Mouse (Mus musculus): Measurements from ENCODE around the gene Gm39653. TPM values are rescaled to one million over a fixed set of nuclear protein-coding genes. Genes with fewer than 3 reads are reported as not detected.

Gene Gm39653
- polyA plus RNA-seq (2015; fragmentation: Nextera tagmentation; extraction: Ambion mirVana): not detected in 2 replicates

- no peaks in the 10 kb centered on the region for H3K9me3 ChIP-seq (ENCODE audit: control insufficient read depth, low read length)
- H3K9ac ChIP-seq (replicated peaks; ENCODE audit: low read depth, low read length): no peak within 1 kb of the TSS
- no peak within 1 kb of the TSS for H3K27ac ChIP-seq (ENCODE audit: low read length)
- no peak within 1 kb of the TSS for H3K4me3 ChIP-seq (replicated peaks; ENCODE audit: low read length)
- 82% methylated on average over 3 of the region's 3 CpGs for WGBS
- no peak for ATAC-seq
- H3K27me3 ChIP-seq (replicated peaks; ENCODE audit: control insufficient read depth, insufficient read depth, low read length): no peaks in the 10 kb centered on the region
- H3K4me1 ChIP-seq (replicated peaks; ENCODE audit: control insufficient read depth, insufficient read depth, low read length): 0 out of 2 replicates have a peak, but pooled peaks cover 5% of the 10 kb centered on the region
- H3K4me2 ChIP-seq (ENCODE audit: low read length): no peak within 1 kb of the TSS
- no peaks in the 10 kb centered on the region for H3K36me3 ChIP-seq (ENCODE audit: control insufficient read depth, insufficient read depth)
Observed at GRCm38 (mm10) chr1:63615668-63616067, at the start of gene Gm39653. Gene Gm39653, plus strand, starts transcription at chr1:63615968.

- no peak overlapping the region for H3K27ac ChIP-seq (ENCODE audit: low read length)
- H3K9ac ChIP-seq (replicated peaks; ENCODE audit: low read depth, low read length): no peak overlapping the region
- peaks cover 3% of the 10 kb centered on the region; the same call in 1 of the 2 replicates for H3K4me1 ChIP-seq (replicated peaks; ENCODE audit: control insufficient read depth, insufficient read depth, low read length)
- no peak overlapping the region for H3K4me2 ChIP-seq (ENCODE audit: low read length)
- no peak overlapping the region for H3K4me3 ChIP-seq (replicated peaks; ENCODE audit: low read length)
- ATAC-seq: no peak
- H3K27me3 ChIP-seq (replicated peaks; ENCODE audit: control insufficient read depth, insufficient read depth, low read length): no peaks in the 10 kb centered on the region
- H3K36me3 ChIP-seq (ENCODE audit: control insufficient read depth, insufficient read depth): no peaks in the 10 kb centered on the region
- WGBS: 13% methylated on average over 7 of the region's 7 CpGs
- no peaks in the 10 kb centered on the region for H3K9me3 ChIP-seq (ENCODE audit: control insufficient read depth, low read length)
Observed at GRCm38 (mm10) chr1:63566501-63566900, 49.3 kb upstream of the Gm39653 start.

DNA sequence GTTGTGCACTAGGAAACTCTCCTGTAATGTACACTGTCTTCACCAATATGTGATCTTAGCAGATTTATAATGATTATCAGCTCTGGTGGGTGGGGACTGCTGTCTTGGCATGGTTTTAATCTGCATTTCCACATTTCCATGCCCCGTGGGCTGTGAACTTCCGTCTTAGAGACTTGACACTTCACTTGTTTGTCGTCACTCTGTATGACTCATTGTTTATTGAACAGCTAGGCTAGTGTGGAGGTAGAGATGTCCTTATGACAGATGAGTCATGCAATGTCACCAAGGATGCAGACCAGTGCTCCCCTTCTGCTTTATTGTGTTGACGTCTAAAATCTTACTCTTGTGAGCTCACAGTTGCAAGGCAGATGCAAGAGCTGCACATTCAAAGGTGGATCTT, 48.7 kb upstream of the Gm39653 start:
- H3K27ac ChIP-seq (ENCODE audit: low read length): no peak overlapping the region
- WGBS: 56% methylated on average over 4 of the region's 4 CpGs
- no peak for ATAC-seq
- H3K27me3 ChIP-seq (replicated peaks; ENCODE audit: control insufficient read depth, insufficient read depth, low read length): no peaks in the 10 kb centered on the region
- H3K4me2 ChIP-seq (ENCODE audit: low read length): no peak overlapping the region
- H3K9me3 ChIP-seq (ENCODE audit: control insufficient read depth, low read length): no peaks in the 10 kb centered on the region
- H3K4me3 ChIP-seq (replicated peaks; ENCODE audit: low read length): no peak overlapping the region
- H3K36me3 ChIP-seq (ENCODE audit: control insufficient read depth, insufficient read depth): no peaks in the 10 kb centered on the region
- H3K9ac ChIP-seq (replicated peaks; ENCODE audit: low read depth, low read length): no peak overlapping the region
- H3K4me1 ChIP-seq (replicated peaks; ENCODE audit: control insufficient read depth, insufficient read depth, low read length): peaks cover 7% of the 10 kb centered on the region; the same call in 1 of the 2 replicates

DNA sequence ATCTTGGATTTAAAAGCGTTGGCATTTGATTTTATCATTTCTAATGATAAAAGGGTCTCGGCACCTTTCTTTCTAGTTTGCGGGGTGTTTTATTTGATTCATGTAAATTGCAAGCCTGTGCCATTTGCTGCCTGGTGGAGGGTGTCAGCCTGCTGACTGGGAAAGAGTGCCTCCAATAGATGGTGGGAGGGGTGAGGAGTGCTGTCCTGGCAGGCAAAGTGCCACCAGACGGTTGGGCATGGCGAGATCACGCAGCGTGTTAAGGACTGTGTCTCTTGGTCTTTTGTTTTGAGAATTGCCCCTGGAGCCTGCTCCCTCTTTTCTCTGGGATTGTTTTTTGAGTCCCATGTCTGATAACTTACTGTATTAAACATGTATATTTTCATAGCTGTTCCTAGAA, 43.5 kb upstream of the Gm39653 start:
- 18% methylated on average over 7 of the region's 7 CpGs for whole genome bisulfite sequencing
- no peak overlapping the region for H3K27ac ChIP-seq (ENCODE audit: low read length)
- no peak overlapping the region for H3K4me3 ChIP-seq (replicated peaks; ENCODE audit: low read length)
- H3K4me1 ChIP-seq (replicated peaks; ENCODE audit: control insufficient read depth, insufficient read depth, low read length): peaks cover 25% of the 10 kb centered on the region
- H3K4me2 ChIP-seq (ENCODE audit: low read length): no peak overlapping the region
- ATAC-seq: peak; percentile 79
- H3K27me3 ChIP-seq (replicated peaks; ENCODE audit: control insufficient read depth, insufficient read depth, low read length): no peaks in the 10 kb centered on the region
- no peaks in the 10 kb centered on the region for H3K9me3 ChIP-seq (ENCODE audit: control insufficient read depth, low read length)
- H3K36me3 ChIP-seq (ENCODE audit: control insufficient read depth, insufficient read depth): no peaks in the 10 kb centered on the region
- no peak overlapping the region for H3K9ac ChIP-seq (replicated peaks; ENCODE audit: low read depth, low read length)

DNA sequence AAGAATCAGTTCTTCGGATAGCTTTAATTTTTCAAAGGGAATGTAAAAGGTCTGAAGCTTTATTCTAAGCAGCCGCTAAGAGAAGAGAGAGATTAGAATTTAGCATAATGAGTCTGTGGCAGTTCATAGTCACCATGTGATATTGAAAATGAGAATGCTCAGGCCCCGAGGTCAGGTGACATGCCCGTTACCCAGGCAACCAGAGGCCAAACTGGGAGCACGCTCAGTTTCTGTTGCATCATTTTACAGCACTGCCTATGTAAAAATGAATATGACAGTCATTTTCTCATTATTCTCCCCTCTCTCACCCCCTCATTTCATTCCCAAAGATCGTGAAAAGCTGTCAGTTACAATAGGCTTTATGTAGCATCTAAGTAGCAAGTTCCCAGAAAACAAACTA, 42.3 kb upstream of the Gm39653 start:
- Histone ChIP-seq H3K4me2 (ENCODE audit: low read length) (no peak overlapping the region), H3K9me3 (ENCODE audit: control insufficient read depth, low read length) (no peaks in the 10 kb centered on the region), H3K4me3 (replicated peaks; ENCODE audit: low read length) (no peak overlapping the region), H3K4me1 (replicated peaks; ENCODE audit: control insufficient read depth, insufficient read depth, low read length) (peaks cover 25% of the 10 kb centered on the region), H3K27me3 (replicated peaks; ENCODE audit: control insufficient read depth, insufficient read depth, low read length) (no peaks in the 10 kb centered on the region), H3K36me3 (ENCODE audit: control insufficient read depth, insufficient read depth) (no peaks in the 10 kb centered on the region), H3K9ac (replicated peaks; ENCODE audit: low read depth, low read length) (no peak overlapping the region), H3K27ac (ENCODE audit: low read length) (no peak overlapping the region)
- ATAC-seq: peak; percentile 76
- 5% methylated on average over 6 of the region's 6 CpGs for WGBS

DNA sequence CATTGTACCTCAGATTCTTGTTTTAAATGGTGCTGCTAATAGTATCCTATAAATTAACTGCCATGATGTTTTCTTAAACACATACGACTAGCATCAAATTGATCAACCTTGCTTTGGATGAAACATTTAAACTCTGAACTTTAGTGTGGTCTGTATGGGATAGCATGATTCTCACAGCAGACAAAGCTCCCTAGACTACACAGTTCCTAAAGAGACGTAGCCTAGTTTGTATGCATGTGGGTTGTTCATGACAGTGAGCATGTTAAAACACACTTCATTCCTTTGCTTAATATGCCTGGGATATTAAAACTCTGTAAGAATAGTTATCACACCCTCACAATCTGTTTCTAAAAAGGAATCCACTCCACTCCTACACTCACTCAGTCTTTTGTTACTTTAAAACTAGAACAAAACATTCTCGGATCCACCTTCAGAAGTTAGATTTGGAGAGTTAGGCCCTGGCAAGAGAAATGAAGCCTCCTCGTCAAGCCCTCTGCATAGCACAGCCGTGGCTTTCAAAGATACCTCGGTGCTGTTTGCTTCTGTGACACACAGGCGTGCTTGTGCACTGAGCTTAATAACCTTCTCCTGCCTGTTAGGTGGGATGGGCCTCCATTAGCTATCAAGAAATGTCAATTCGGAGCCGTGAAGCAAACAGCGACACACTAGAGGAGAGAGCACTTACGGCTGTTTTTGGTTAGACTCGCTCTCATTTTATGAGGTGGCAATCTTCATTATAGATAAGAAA, 41.7 kb upstream of the Gm39653 start:
- 46% methylated on average over 12 of the region's 12 CpGs for WGBS
- Histone ChIP-seq H3K9ac (replicated peaks; ENCODE audit: low read depth, low read length) (no peak overlapping the region), H3K27me3 (replicated peaks; ENCODE audit: control insufficient read depth, insufficient read depth, low read length) (no peaks in the 10 kb centered on the region), H3K9me3 (ENCODE audit: control insufficient read depth, low read length) (no peaks in the 10 kb centered on the region), H3K4me2 (ENCODE audit: low read length) (no peak overlapping the region), H3K27ac (ENCODE audit: low read length) (no peak overlapping the region), H3K4me3 (replicated peaks; ENCODE audit: low read length) (no peak overlapping the region), H3K4me1 (replicated peaks; ENCODE audit: control insufficient read depth, insufficient read depth, low read length) (peaks cover 25% of the 10 kb centered on the region), H3K36me3 (ENCODE audit: control insufficient read depth, insufficient read depth) (no peaks in the 10 kb centered on the region)
- ATAC-seq: peak; percentile 29

DNA sequence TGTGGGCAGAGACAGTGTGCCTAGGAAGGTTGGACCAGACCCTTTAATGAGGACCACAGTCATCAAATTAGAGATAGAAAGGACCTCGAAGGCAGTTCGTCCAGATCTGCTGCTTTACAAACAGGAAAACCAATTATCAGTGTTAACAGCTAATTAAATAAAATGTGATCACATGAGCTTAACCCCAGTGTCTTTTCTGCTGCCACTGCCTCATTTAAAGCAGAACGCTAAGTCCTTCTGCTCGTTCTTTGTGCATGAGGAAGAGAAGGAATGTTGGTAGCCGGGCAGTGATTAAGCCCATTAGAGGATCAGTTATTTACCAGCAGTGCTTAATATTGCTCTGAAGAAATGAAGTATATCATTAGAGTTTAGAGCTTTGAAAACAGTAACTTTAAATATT, 39.0 kb upstream of the Gm39653 start:
- H3K9me3 ChIP-seq (ENCODE audit: control insufficient read depth, low read length): no peaks in the 10 kb centered on the region
- H3K4me3 ChIP-seq (replicated peaks; ENCODE audit: low read length): no peak overlapping the region
- ATAC-seq: no peak
- peaks cover 22% of the 10 kb centered on the region for H3K4me1 ChIP-seq (replicated peaks; ENCODE audit: control insufficient read depth, insufficient read depth, low read length)
- H3K27ac ChIP-seq (ENCODE audit: low read length): no peak overlapping the region
- no peak overlapping the region for H3K9ac ChIP-seq (replicated peaks; ENCODE audit: low read depth, low read length)
- H3K27me3 ChIP-seq (replicated peaks; ENCODE audit: control insufficient read depth, insufficient read depth, low read length): no peaks in the 10 kb centered on the region
- WGBS: 7% methylated on average over 5 of the region's 5 CpGs
- H3K36me3 ChIP-seq (ENCODE audit: control insufficient read depth, insufficient read depth): no peaks in the 10 kb centered on the region
- H3K4me2 ChIP-seq (ENCODE audit: low read length): no peak overlapping the region

- H3K27me3 ChIP-seq (replicated peaks; ENCODE audit: control insufficient read depth, insufficient read depth, low read length): no peaks in the 10 kb centered on the region
- no peaks in the 10 kb centered on the region for H3K36me3 ChIP-seq (ENCODE audit: control insufficient read depth, insufficient read depth)
- H3K9me3 ChIP-seq (ENCODE audit: control insufficient read depth, low read length): no peaks in the 10 kb centered on the region
- no peak overlapping the region for H3K9ac ChIP-seq (replicated peaks; ENCODE audit: low read depth, low read length)
- peaks cover under 1% of the 10 kb centered on the region; the same call in 1 of the 2 replicates for H3K4me1 ChIP-seq (replicated peaks; ENCODE audit: control insufficient read depth, insufficient read depth, low read length)
- H3K27ac ChIP-seq (ENCODE audit: low read length): peak overlapping the region; percentile 43; the same call in 1 of the 2 replicates
- no peak overlapping the region for H3K4me3 ChIP-seq (replicated peaks; ENCODE audit: low read length)
- WGBS: 60% methylated on average over 8 of the region's 8 CpGs
- H3K4me2 ChIP-seq (ENCODE audit: low read length): no peak overlapping the region
- ATAC-seq: peak; percentile 49
Observed at GRCm38 (mm10) chr1:63579153-63579552, 36.6 kb upstream of the Gm39653 start.

DNA sequence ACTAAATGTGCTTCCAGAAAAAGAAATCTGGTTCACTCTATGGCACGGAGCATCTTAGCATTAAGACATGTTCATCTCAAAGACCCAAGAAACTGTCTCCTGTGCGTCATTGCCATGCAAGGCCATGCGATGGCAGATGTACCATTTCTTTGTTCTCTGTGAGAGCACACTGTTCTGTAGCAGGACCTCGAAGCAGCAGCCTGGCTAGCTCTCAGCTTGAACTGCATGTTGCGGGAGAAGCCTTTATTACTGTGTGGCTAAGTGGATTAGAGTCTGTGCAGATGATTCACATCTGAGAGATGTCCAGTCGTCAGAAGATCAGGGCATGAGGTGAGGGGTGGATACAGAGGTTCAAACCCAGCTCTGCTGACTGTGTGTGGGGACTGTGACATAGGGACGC, 28.9 kb upstream of the Gm39653 start:
- 64% methylated on average over 7 of the region's 7 CpGs for WGBS
- H3K9ac ChIP-seq (replicated peaks; ENCODE audit: low read depth, low read length): no peak overlapping the region
- H3K27ac ChIP-seq (ENCODE audit: low read length): no peak overlapping the region
- H3K4me2 ChIP-seq (ENCODE audit: low read length): no peak overlapping the region
- H3K9me3 ChIP-seq (ENCODE audit: control insufficient read depth, low read length): 0 out of 2 replicates have a peak, but pooled peaks cover 3% of the 10 kb centered on the region
- no peaks in the 10 kb centered on the region for H3K36me3 ChIP-seq (ENCODE audit: control insufficient read depth, insufficient read depth)
- H3K4me1 ChIP-seq (replicated peaks; ENCODE audit: control insufficient read depth, insufficient read depth, low read length): no peaks in the 10 kb centered on the region; the same call in 1 of the 2 replicates
- ATAC-seq: no peak
- no peaks in the 10 kb centered on the region for H3K27me3 ChIP-seq (replicated peaks; ENCODE audit: control insufficient read depth, insufficient read depth, low read length)
- H3K4me3 ChIP-seq (replicated peaks; ENCODE audit: low read length): no peak overlapping the region
